Mouse (Mus musculus) midbrain, embryonic 12.5 days (tissue): ENCODE data around the gene Smad3. TPM values are rescaled to one million over a fixed set of nuclear protein-coding genes. Genes with fewer than 3 reads are reported as not detected.
A peak's percentile ranks its signal among the peaks of the same experiment; 100 is the strongest.

Source experiments
- ATAC-seq: fragments of 200-750 bp; cut with Nextera tagmentation; 2 replicates; pipeline ENCODE4 v1.8.0; 2017; ENCODE audit warnings: low read depth, moderate TSS enrichment, moderate library complexity; ENCODE audit not compliant: low FRiP score
- H3K27ac ChIP-seq: fragments of 300-500 bp; sonication (generic); replicated peaks from 2 replicates; pipeline ENCODE4 v1.5.1; 2016; ENCODE audit warnings: mild to moderate bottlenecking
- H3K27me3 ChIP-seq: fragments of 300-500 bp; sonication (generic); 2 replicates; pipeline ENCODE4 v1.6.1; 2016; ENCODE audit warnings: mild to moderate bottlenecking
- H3K36me3 ChIP-seq: fragments of 300-500 bp; sonication (generic); 2 replicates; pipeline ENCODE4 v1.6.1; 2016
- H3K4me1 ChIP-seq: fragments of 300-500 bp; sonication (generic); 2 replicates; pipeline ENCODE4 v1.6.1; 2016
- H3K4me2 ChIP-seq: fragments of 300-500 bp; sonication (generic); replicated peaks from 2 replicates; pipeline ENCODE4 v1.6.1; 2016; ENCODE audit warnings: mild to moderate bottlenecking, moderate library complexity
- H3K4me3 ChIP-seq: fragments of 300-500 bp; sonication (generic); 2 replicates; pipeline ENCODE4 v1.5.1; 2016; ENCODE audit warnings: mild to moderate bottlenecking
- H3K9ac ChIP-seq: fragments of 300-500 bp; sonication (generic); replicated peaks from 2 replicates; pipeline ENCODE4 v1.6.1; 2016; ENCODE audit warnings: mild to moderate bottlenecking, moderate library complexity
- H3K9me3 ChIP-seq: fragments of 300-500 bp; sonication (generic); 2 replicates; pipeline ENCODE4 v1.6.1; 2016; ENCODE audit warnings: mild to moderate bottlenecking
- WGBS: fragments of 180-500 bp; shearing (Covaris S2); methylation state at CpG from one replicate; pipeline ENCODE4 v1.1.7; 2016; 5-methylcytosine and 5-hydroxymethylcytosine counted together
- polyA plus RNA-seq: library from polyadenylated mRNA; unstranded; fragments of >200 nt; fragmentation: Nextera tagmentation; extraction: Ambion mirVana; gene quantifications from 2 replicates; pipeline ENCODE4 v1.2.1, GENCODE M21; 2016

Smad3 gene
- polyA plus RNA-seq, 1 experiment from 2014 or later, result 31.2 TPM

- H3K27ac ChIP-seq, result no peak overlapping the region
- no peak overlapping the region for H3K4me3 ChIP-seq
- H3K4me1 ChIP-seq, result peaks cover 36% of the 10 kb centered on the region
- no peaks in the 10 kb centered on the region for H3K27me3 ChIP-seq
- no peak overlapping the region for H3K9ac ChIP-seq
- no peaks in the 10 kb centered on the region for H3K36me3 ChIP-seq
- no peaks in the 10 kb centered on the region for H3K9me3 ChIP-seq
- ATAC-seq, result no peak
- 95% methylated on average over 6 of the region's 6 CpGs for WGBS
- H3K4me2 ChIP-seq, result no peak overlapping the region
Observed at GRCm38 (mm10) chr9:63610231-63610630, 147.6 kb downstream of the Smad3 start.

- H3K27ac ChIP-seq, result no peak overlapping the region
- peaks cover 36% of the 10 kb centered on the region for H3K4me1 ChIP-seq
- H3K9ac ChIP-seq, result no peak overlapping the region
- ATAC-seq, result no peak
- H3K27me3 ChIP-seq, result no peaks in the 10 kb centered on the region
- no peaks in the 10 kb centered on the region for H3K36me3 ChIP-seq
- WGBS, result 95% methylated on average over 2 of the region's 2 CpGs
- H3K9me3 ChIP-seq, result no peaks in the 10 kb centered on the region
- no peak overlapping the region for H3K4me3 ChIP-seq
- H3K4me2 ChIP-seq, result no peak overlapping the region
Observed at GRCm38 (mm10) chr9:63609776-63610175, 148.0 kb downstream of the Smad3 start.

DNA sequence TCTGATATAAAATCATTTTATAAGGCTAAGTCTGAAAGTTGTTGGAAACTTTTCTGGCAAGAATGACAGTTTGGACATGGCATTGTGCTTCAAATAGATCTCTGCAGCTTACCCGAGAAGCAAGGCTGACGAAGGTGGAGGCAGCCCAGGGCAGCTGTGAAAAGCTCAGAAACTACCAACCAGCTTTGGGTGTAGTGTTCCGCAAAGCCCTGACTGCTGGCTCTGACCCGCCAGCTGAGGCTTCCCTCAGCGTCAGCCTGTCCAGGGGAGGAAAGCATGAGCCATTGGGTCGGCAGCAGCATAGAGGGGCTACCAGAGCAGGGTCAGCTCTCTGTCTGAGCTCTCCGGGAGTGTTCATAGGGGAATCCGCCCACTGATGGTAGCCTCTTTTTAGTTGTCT lies 148.5 kb downstream of the Smad3 start:
- Histone ChIP-seq H3K4me2 (no peak overlapping the region), H3K9ac (no peak overlapping the region), H3K27me3 (no peaks in the 10 kb centered on the region), H3K4me3 (no peak overlapping the region), H3K27ac (no peak overlapping the region), H3K9me3 (no peaks in the 10 kb centered on the region), H3K4me1 (peaks cover 38% of the 10 kb centered on the region), H3K36me3 (no peaks in the 10 kb centered on the region)
- WGBS, result 64% methylated on average over 8 of the region's 8 CpGs
- ATAC-seq, result no peak

DNA sequence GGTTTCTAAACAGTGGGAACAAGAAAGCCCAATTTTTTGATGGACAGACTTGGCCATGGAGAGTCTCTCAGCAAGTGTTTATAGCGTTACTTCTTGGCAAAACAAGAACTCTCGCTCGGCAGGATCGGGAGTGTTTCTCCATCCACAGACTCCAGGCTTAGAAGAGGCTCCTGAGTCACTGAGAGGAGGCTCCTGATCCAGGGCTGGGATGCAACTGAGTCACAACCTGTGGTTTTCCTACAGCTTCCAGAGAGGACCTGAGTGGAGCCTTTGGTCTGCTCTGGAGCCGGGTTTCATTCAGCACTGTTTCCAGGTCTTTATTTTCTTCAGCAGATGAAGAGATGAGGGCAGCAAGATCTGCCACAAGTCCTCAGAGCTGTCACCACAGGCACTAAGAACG lies 149.8 kb downstream of the Smad3 start:
- no peak overlapping the region for H3K27ac ChIP-seq
- no peaks in the 10 kb centered on the region for H3K27me3 ChIP-seq
- no peaks in the 10 kb centered on the region for H3K9me3 ChIP-seq
- peaks cover 43% of the 10 kb centered on the region for H3K4me1 ChIP-seq
- H3K4me3 ChIP-seq, result no peak overlapping the region
- no peak for ATAC-seq
- H3K4me2 ChIP-seq, result no peak overlapping the region
- 73% methylated on average over 6 of the region's 6 CpGs for WGBS
- no peak overlapping the region for H3K9ac ChIP-seq
- no peaks in the 10 kb centered on the region for H3K36me3 ChIP-seq

DNA sequence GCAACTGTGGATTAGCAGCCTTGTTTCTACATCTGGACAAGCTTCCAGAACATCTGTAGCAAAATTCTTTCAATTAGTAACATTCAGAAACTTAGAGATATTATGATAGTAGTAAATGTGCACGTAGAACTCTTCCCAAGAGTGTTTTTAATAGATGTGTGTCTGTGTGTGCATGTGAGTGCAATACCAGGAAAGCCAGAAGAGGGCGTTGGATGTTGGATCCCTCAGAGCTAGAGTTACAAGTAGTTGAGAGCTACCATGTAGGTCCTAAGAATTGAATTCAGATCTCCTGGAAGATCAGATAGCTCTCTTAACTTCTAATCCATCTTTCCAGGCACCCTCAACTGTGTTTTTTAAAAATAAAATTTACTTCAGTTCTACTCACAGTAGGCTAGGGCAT lies 151.2 kb downstream of the Smad3 start:
- Histone ChIP-seq H3K27ac (no peak overlapping the region), H3K36me3 (no peaks in the 10 kb centered on the region), H3K4me3 (no peak overlapping the region), H3K9me3 (no peaks in the 10 kb centered on the region), H3K27me3 (no peaks in the 10 kb centered on the region), H3K4me1 (peaks cover 37% of the 10 kb centered on the region), H3K9ac (no peak overlapping the region), H3K4me2 (no peak overlapping the region)
- ATAC-seq, result no peak
- WGBS, result 77% methylated on average over 2 of the region's 2 CpGs

DNA sequence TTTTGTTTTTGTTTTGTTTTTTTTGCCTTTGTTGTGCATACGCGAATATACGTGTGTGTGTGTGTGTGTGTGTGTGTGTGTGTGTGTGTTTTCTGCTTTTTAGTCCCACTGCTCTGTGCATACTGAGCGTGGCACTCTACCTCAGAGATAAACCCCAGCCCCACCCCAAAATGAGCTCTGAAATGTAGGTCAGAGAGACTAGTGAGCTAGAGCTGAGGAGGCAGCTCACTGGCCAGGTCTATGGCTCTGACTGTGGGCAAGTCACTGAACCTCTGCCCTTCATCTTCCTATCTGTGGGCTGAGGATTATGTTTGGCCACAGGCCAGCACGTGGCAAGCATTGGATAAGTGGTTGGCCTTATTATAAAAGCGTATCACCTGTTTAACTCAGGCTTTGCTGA lies 153.9 kb downstream of the Smad3 start:
- H3K4me2 ChIP-seq, result peak overlapping the region; percentile 77

DNA sequence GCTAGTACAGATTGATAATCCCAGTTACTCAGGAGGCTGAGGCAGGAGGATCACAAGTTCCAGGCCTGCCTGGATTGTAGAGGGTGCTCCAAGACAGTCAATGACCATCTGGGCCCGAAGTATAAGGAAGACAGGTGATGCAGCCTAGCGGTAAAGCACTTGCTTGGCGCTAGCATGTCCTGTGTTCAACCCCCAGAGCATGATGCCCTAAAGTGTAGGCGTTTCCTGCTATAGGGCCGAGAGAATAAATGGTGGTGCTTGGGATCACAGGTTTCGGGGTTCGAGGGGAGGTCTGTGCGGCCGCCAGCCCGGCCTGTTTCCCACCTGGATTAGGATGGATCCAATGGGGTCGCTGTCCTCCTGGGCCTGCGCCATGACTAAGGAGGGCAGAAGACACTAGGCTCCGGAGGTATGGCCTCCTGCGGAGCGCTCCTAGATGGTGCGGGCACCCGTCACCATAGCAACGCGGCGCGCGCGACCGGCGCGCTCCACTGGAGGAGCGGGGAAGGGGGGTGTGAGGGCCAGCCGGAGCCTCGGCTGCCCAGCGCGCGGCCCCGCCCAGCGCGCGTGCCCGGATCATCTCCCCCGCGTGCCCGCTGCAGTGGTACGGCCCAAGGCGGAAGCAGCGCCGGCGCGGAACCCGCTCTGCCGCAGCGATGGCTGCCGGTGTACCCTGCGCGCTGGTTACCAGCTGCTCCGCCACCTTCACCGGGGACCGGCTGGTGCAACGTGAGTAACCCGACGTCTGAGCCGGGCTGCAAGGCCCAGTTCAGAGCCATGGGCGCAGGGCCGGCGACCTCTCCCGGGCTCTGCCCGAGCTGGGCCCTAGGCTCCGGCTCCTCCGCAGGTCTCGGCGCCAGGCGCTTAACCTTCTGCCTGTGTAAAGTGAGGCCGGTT lies 155.5 kb downstream of the Smad3 start, which contains the start of the genes Iqch and Aagab:
Gene Iqch (minus strand): TSS at position 451 of the 897 bp plus-strand sequence.
Gene Aagab (plus strand): TSS at position 618 of the 897 bp plus-strand sequence.
- Histone ChIP-seq H3K9ac (peak within 1 kb of the TSS; percentile 90), H3K4me2 (peak within 1 kb of the TSS; percentile 77), H3K9me3 (no peaks in the 10 kb centered on the region), H3K36me3 (no peaks in the 10 kb centered on the region), H3K27ac (peak within 1 kb of the TSS; percentile 72), H3K27me3 (no peaks in the 10 kb centered on the region), H3K4me1 (peaks cover 15% of the 10 kb centered on the region), H3K4me3 (peak within 1 kb of the TSS; percentile 96)
- 2% methylated on average over 70 of the region's 70 CpGs for WGBS
- ATAC-seq, result peak; percentile 99

More for the DNA sequence above, 153.9 kb downstream of the Smad3 start:
- 0 out of 2 replicates have a peak overlapping the region, but pooled peaks have one; percentile 96 for H3K4me3 ChIP-seq
- H3K27me3 ChIP-seq, result no peaks in the 10 kb centered on the region
- WGBS, result 60% methylated on average over 6 of the region's 6 CpGs
- 0 out of 2 replicates have a peak overlapping the region, but pooled peaks have one; percentile 11 for H3K9ac ChIP-seq
- H3K36me3 ChIP-seq, result no peaks in the 10 kb centered on the region
- no peaks in the 10 kb centered on the region for H3K9me3 ChIP-seq
- peaks cover 19% of the 10 kb centered on the region for H3K4me1 ChIP-seq
- no peak for ATAC-seq
- H3K27ac ChIP-seq, result no peak overlapping the region

Other genes with a start within 250 kb of the Smad3 start
- not detected in 2 replicates for gene Iqch, start 155.5 kb downstream of the Smad3 start, polyA plus RNA-seq
- gene Aagab, start 155.3 kb downstream of the Smad3 start, polyA plus RNA-seq, result 56.5 and 57.3 TPM in 2 replicates